ENCODE assay signal across 42 mouse cellular contexts in genomic region chr15:10298058-10298457, GRCm38 (mm10). TPM values are rescaled to one million over a fixed set of nuclear protein-coding genes. Genes with fewer than 3 reads are reported as not detected.
"Had no signal": no experiment of that assay in that cellular context is flagged by ENCODE, and none has a peak within 500 bp of the region (broad histone marks: within the 10 kb centered on the region; RNA-seq: fewer than 3 reads in every experiment).

No protein-coding gene starts in this region.

- H3K9me3 ChIP-seq: heart, embryonic 13.5 days; heart, embryonic 15.5 days; hindbrain, embryonic 13.5 days; hindbrain, embryonic 15.5 days; limb, embryonic 13.5 days; limb, embryonic 15.5 days; liver, embryonic 13.5 days; liver, embryonic 15.5 days had no signal

- H3K4me1 ChIP-seq: heart, embryonic 13.5 days; heart, embryonic 15.5 days; hindbrain, embryonic 13.5 days; hindbrain, embryonic 15.5 days; limb, embryonic 13.5 days; limb, embryonic 15.5 days; liver, embryonic 13.5 days; liver, embryonic 15.5 days had no signal

- H3K4me3 ChIP-seq: heart, adult 2 months; heart, embryonic 13.5 days; heart, embryonic 15.5 days; hindbrain, embryonic 13.5 days; hindbrain, embryonic 15.5 days; limb, embryonic 13.5 days; limb, embryonic 15.5 days; liver, embryonic 13.5 days; liver, embryonic 15.5 days had no signal

- H3K27me3 ChIP-seq: heart, embryonic 13.5 days; heart, embryonic 15.5 days; hindbrain, embryonic 13.5 days; hindbrain, embryonic 15.5 days; limb, embryonic 13.5 days; limb, embryonic 15.5 days; liver, embryonic 13.5 days; liver, embryonic 15.5 days had no signal

- DNase-seq: gastrocnemius, postnatal 14 days; gastrocnemius, postnatal 36 days; heart, adult 11 months; heart, adult 2 months; heart, postnatal 14 days; heart, postnatal 36 days; kidney, adult 11 months; kidney, adult 8-10 months; kidney, postnatal 14 days; kidney, postnatal 36 days; layer of hippocampus, adult 9-11 months; layer of hippocampus, postnatal 36 days; left cerebral cortex, postnatal 4 days; liver, embryonic 13.5 days had no signal

- H3K9ac ChIP-seq: heart, embryonic 13.5 days; heart, embryonic 15.5 days; hindbrain, embryonic 13.5 days; hindbrain, embryonic 15.5 days; limb, embryonic 13.5 days; limb, embryonic 15.5 days; liver, embryonic 13.5 days; liver, embryonic 15.5 days had no signal

- H3K36me3 ChIP-seq: heart, embryonic 13.5 days; heart, embryonic 15.5 days; hindbrain, embryonic 13.5 days; hindbrain, embryonic 15.5 days; limb, embryonic 13.5 days; limb, embryonic 15.5 days; liver, embryonic 13.5 days; liver, embryonic 15.5 days had no signal

- H3K27ac ChIP-seq: heart, adult 2 months; heart, embryonic 13.5 days; heart, embryonic 15.5 days; hindbrain, embryonic 13.5 days; hindbrain, embryonic 15.5 days; kidney, postnatal 0 days; limb, embryonic 13.5 days; limb, embryonic 15.5 days; liver, embryonic 13.5 days; liver, embryonic 15.5 days had no signal

- H3K4me2 ChIP-seq: heart, embryonic 11.5 days; heart, embryonic 13.5 days; heart, embryonic 15.5 days; hindbrain, embryonic 13.5 days; hindbrain, embryonic 15.5 days; limb, embryonic 13.5 days; limb, embryonic 15.5 days; liver, embryonic 11.5 days; liver, embryonic 13.5 days; liver, embryonic 15.5 days had no signal

- ATAC-seq: intestine, embryonic 16.5 days had no signal

RNA-seq across cellular contexts. Expression of gene Gm21973, which starts 27.1 kb away (rescaled TPM):
- total RNA-seq: gastrocnemius, adult 18-20 months; gastrocnemius, adult 8-10 months; gastrocnemius, postnatal 14 days; gastrocnemius, postnatal 36 days; heart, adult 2 months; heart, postnatal 14 days; heart, postnatal 36 days; hematopoietic stem cell, adult 5-6 weeks; layer of hippocampus, adult 18-20 months; layer of hippocampus, adult 8-10 months; layer of hippocampus, postnatal 14 days; layer of hippocampus, postnatal 36 days; left cerebral cortex, adult 18-20 months; left cerebral cortex, adult 8-10 months; left cerebral cortex, postnatal 10 days; left cerebral cortex, postnatal 25 days; left cerebral cortex, postnatal 4 days had no signal
- polyA plus RNA-seq: gonadal fat pad, adult 2 months; heart, adult 2 months; heart, embryonic 11.5 days; heart, embryonic 13.5 days; heart, embryonic 15.5 days; heart, postnatal 0 days; hindbrain, embryonic 11.5 days; hindbrain, embryonic 13.5 days; hindbrain, embryonic 15.5 days; intestine, embryonic 14.5 days; intestine, embryonic 16.5 days; kidney, embryonic 14.5 days; kidney, postnatal 0 days; large intestine, adult 2 months; limb, embryonic 11.5 days; limb, embryonic 13.5 days; limb, embryonic 15.5 days; liver, embryonic 11.5 days; liver, embryonic 13.5 days; liver, embryonic 15.5 days had no signal
